Mouse (Mus musculus) spleen, adult 18-20 months (tissue): ENCODE data around the gene Fbxo17.

ENCODE experiments used
- DNase-seq, 2 experiments: peaks; one replicate each; pipeline ENCODE4 v3.0.0; 2022; ENCODE audit warnings: mixed read lengths in 2 of 2

Gene Fbxo17

GRCm38 (mm10) chr7:28719159-28719558 lies 2.6 kb downstream of the Fbxo17 start:
- DNase-seq: no peak

- no peak for DNase-seq
Measured at GRCm38 (mm10) chr7:28719650-28720049, 3.0 kb downstream of the Fbxo17 start.

GRCm38 (mm10) chr7:28720753-28721537 lies 4.3 kb downstream of the Fbxo17 start:
- DNase-seq: no peak

GRCm38 (mm10) chr7:28722079-28722478 lies 5.5 kb downstream of the Fbxo17 start:
- DNase-seq: no peak

DNA sequence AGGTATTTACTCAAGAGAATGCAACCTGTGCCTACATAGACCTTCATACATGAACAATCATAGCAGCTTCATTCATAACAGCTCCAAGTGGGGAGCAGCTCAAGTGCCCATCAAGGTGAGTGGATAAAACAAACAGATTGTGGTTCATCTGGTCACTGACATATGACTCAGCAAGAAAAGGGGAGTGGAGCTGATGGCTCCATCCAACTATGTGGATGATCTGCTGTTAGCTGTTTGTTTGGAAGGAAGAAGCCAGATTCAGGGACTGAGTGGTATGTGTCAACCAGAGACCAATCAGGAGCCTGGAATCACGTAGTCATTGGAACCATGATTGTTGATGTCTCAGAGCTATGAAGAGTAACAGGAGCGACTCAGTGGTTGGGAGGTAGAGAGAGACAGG lies 8.0 kb downstream of the Fbxo17 start:
- DNase-seq: no peak

DNA sequence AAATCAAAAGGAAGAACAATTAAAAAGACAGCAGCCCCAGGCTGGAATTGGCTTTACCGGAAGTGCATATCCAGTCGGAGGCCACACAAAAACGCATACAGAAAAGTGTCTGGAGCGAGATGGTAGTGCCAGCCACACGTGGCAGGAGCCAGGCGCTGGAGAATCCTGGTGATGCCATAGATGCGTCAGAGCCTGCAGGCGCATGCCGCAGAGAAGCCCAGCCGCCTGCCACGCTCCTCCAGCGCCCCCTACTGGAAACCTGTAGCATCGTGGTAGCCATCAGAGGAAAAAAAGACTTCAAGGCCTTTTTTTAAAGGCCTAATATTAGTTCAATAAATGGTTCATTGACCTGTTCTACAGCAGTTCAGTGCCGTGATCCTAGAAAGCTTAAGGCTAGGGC lies 10.0 kb downstream of the Fbxo17 start:
- peak; percentile 30 to 57 for DNase-seq

- no peak for DNase-seq
Measured at GRCm38 (mm10) chr7:28727649-28728340, 11.2 kb downstream of the Fbxo17 start.

- peak; percentile 44 to 56 for DNase-seq
Measured at GRCm38 (mm10) chr7:28732341-28733142, 15.9 kb downstream of the Fbxo17 start.

DNA sequence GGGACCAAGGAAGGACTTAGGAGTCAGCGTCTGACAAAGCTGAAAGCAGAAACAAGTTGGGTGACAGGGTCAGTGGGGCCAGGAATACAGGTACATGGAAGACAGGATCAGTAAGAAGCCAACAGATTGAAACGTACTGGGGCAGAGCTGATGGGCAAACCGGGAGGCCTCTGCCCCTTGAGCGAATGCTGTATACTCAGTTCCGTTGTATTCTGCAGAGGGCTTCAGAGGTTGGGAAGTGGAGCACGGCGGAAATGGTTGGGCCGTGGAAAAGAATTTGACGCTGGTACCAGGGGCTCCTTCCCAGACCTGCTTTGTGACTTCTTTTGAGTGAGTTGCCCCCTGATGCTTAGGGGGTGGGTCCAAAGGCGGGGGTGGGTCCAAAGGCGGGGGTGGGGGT lies 16.6 kb downstream of the Fbxo17 start:
- DNase-seq: no peak

DNA sequence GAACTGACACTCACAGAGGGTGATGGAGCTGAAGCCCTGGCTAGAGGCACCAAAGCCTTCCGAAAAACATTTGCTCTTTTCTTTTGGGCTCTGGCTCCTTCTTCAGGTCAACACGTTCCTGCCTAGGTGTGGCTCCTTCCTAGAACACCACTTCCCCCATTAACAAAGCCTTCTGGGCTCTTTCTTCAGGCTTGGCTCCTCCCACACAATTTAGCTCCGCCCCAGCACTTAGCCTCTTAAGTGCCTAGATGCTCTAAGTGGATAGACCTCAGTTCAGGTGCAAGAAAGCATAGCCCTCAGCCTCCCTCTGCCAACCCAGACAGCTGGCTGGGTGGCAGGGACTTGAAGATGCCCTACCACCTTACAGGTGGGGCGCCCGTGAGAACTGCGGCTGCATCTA lies 19.1 kb downstream of the Fbxo17 start:
- no peak for DNase-seq

- DNase-seq: no peak
Measured at GRCm38 (mm10) chr7:28739829-28740228, 23.2 kb downstream of the Fbxo17 start.

DNA sequence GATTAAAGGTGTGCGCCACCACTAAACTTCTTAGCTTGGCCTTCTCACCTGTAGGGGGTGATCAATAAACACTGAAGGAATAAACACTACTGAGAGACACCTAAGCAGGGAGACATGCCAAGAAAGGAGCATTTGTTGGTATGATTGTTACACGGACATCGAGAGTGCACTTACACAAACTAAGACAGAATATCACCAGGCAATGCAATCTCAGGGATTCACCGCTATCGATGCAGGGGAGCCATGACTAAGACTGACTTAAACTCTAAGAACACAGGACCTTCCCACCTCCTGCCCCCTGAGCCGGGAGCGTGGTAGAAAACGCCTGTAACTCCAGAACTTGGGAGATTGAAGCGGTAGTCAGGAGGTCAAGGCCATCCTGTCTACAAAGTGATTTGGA lies 24.3 kb downstream of the Fbxo17 start:
- DNase-seq: no peak

DNA sequence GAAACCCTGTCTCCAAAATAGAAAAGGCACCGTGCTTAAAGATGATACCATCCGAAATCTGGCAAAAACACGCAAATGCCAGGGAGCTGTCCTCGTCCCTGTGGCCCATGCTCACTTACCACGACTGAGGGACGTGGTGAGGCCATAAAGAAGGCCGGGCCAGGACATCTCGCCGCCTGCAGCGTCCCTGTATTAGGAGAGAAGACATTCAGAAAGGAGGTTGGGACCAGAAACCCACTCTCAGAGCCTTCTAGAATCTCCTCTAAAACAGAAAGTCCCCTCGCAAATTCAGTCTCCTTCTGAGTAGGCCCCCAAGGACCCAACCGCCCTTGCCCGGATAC lies 24.7 kb downstream of the Fbxo17 start:
- DNase-seq: no peak

DNA sequence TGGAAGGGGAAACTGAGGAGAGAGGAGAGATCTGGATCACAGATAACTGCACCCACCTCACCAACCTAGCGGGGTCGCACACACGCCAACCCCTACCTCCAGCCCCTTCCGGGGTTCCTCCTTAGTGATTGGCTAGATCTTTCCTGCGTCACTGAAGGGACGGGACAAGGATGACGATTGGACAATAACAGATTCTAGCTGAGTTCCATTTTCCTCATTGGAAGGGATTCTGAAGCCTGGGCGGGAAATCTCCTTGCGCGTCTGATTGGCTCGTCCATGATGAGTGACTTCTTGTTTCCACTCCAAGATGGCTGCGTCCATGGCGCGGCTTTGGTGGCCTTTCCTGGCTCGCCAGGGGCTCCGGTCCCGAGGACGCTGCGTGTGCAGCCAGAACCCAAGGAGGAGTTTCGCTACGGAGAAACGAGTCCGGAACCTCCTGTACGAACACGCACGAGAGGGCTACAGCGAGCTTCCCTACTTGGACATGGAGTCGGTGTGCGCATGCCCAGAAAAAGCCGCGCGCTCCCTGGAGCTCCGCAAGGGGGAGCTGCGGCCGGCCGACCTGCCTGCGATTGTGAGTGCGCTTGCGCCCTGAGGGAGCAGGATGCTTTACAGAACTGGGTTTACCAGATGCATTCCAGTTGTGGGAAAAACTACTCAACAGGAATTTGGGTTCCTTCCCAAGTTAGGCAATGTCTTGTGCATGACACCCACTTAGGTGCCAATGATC lies 25.3 kb downstream of the Fbxo17 start, which contains the start of the genes Mrps12 and Sars2:
Gene Mrps12, minus strand, starts transcription at position 112 of the 730 bp plus-strand sequence.
Gene Sars2, plus strand, starts transcription at position 284 of the 730 bp plus-strand sequence.
- DNase-seq: peak; percentile 86 to 95

DNA sequence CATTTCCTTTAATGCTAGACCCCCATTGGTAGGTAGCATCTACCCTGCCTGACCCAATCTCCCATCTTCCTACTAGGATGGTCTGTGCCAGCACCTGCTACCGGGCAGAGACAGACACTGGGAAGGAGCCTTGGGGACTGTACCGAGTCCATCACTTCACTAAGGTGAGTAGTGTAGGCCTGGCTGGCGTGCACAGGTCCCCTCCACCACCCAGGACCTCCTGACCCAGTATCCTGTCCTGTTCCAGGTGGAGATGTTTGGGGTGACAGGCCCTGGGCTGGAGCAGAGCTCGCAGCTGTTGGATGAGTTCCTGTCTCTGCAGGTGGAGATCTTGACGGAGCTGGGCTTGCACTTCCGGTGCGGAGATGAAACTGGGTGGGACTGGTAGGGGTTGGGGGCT lies 33.3 kb downstream of the Fbxo17 start:
- no peak for DNase-seq

- DNase-seq: no peak
Measured at GRCm38 (mm10) chr7:28756079-28756478, 39.5 kb downstream of the Fbxo17 start, which contains the start of gene Ccer2. Gene Ccer2 (plus strand): TSS chr7:28756174.

- no peak for DNase-seq
Measured at GRCm38 (mm10) chr7:28758623-28759022, 42.0 kb downstream of the Fbxo17 start.

DNA sequence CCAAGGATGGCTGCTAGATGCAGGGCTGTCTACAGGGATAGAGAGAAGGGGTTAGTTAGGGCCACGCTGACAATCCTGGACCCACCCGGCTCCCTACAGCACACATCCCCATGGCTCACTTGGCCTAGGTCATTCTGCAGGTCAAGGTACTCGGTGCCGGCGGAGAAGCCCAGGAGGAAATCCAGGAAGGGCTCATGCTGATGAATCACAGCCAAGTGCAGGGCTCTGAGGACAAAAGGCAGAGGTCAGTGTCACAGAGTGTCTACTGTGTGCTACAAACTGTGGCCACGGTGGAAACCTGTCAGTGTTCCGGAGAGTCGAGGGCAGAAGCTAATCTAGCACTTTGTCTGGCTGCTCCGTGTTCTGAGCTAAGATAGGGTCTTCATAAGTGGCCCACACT lies 45.3 kb downstream of the Fbxo17 start:
- no peak for DNase-seq

DNA sequence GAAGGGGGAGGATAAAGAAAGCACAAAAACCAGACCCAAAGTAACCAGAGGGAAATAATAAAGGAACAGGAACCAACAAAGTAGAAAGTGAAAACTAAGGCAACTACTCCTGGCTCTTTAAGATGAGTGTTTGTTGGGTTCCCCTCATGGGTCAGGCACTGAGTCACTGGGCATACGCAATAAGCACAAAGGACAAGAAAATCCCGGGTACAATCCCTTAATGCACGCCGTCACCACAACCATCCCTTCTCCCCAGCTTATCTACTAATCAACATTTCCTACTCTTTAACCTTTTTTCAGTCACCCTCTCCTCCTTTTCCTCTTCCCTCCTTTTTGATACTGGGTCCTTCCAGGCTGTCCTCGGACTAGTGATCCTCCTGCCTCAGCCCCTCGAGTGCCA lies 48.6 kb downstream of the Fbxo17 start:
- DNase-seq: no peak

DNA sequence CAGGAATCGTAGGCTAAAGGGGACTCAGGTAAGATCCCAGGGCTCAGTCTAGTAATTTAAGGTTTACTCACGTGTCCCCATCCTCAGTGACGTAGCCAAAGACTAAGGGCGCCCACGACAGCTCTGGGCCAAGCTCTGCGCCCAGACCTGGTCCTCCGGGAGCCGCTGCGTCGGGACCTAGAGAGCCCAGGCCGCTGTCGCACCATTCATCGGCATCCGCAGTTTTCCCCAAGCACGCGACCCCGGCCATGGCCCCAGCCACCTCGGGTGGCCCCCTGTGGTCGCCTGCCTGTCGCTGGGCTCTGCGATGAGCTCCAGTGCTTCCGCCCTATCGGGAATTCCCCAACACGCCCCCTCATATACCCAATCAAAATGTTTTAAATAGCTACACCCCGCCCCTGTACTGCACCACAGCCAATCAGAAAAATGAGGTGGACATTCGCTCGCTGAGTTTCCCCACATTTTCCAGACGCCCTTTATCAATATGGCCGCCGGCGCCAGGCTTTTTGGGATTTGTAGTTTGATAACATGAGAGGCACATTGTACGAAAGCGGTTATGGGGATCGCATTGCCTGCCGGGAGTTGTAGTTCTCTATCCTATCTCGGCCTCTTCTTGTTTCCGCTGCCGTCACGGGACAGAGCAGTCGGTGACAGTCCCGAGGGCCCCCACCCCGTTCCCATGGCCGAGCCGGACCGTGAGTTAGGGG lies 49.7 kb downstream of the Fbxo17 start, which contains the start of gene Sirt2:
Gene Sirt2, plus strand, starts transcription at position 563 of the 707 bp plus-strand sequence.
- peak; percentile 88 to 95 for DNase-seq

GRCm38 (mm10) chr7:28766910-28767309 lies 50.3 kb downstream of the Fbxo17 start:
- DNase-seq: no peak

GRCm38 (mm10) chr7:28767462-28767965 lies 50.9 kb downstream of the Fbxo17 start, which contains the start of gene Nfkbib:
Gene Nfkbib (minus strand): TSS chr7:28767512.
- DNase-seq: no peak
